Comparison of ENCODE assay signal across 8 mouse cellular contexts in genomic region chr14:28507011-28507410, GRCm38 (mm10). TPM values are rescaled to one million over a fixed set of nuclear protein-coding genes. Genes with fewer than 3 reads are reported as not detected.
DNase-seq lines count a peak whose midpoint lies in the region; ATAC-seq and TF ChIP-seq lines count a peak whose summit lies in the region.

No protein-coding gene starts in this region.

- H3K9ac ChIP-seq in lung, postnatal 0 days (replicated peaks; ENCODE audit: low read depth), result 0 out of 2 replicates have a peak overlapping the region, but pooled peaks have one; percentile 5
- H3K9ac ChIP-seq in limb, embryonic 15.5 days, result peak overlapping the region; percentile 45
- peak overlapping the region; percentile 86 for H3K9ac ChIP-seq in stomach, embryonic 16.5 days (ENCODE audit: low read length)

- DNase-seq in adrenal gland, postnatal 10 days, result peak; percentile 10
- no peak for DNase-seq in adrenal gland, postnatal 4 days (ENCODE audit: low spot score in 2 of 2)
- peak; percentile 18 for DNase-seq in lung, postnatal 0 days (ENCODE audit: low spot score)
- DNase-seq in lung, postnatal 14 days, result no peak
- no peak for DNase-seq in frontal cortex, postnatal 25 days (ENCODE audit: low spot score in 2 of 2)
- DNase-seq in right cerebral cortex, postnatal 4 days, result no peak

- TF ChIP-seq CTCF in lung, postnatal 0 days (IDR thresholded peaks at IDR 0.05), result no peak

- WGBS in lung, postnatal 0 days, result 2% methylated on average over 15 of the region's 15 CpGs
- WGBS in limb, embryonic 15.5 days, result under 1% methylated on average over 15 of the region's 15 CpGs
- under 1% methylated on average over 15 of the region's 15 CpGs for WGBS in stomach, embryonic 16.5 days

- H3K27me3 ChIP-seq in lung, postnatal 0 days (replicated peaks; ENCODE audit: insufficient read depth, low read length), result peaks cover 47% of the 10 kb centered on the region
- peaks cover 6% of the 10 kb centered on the region; the same call in 1 of the 2 replicates for H3K27me3 ChIP-seq in limb, embryonic 15.5 days
- peaks cover 24% of the 10 kb centered on the region for H3K27me3 ChIP-seq in stomach, embryonic 16.5 days (ENCODE audit: control insufficient read depth, insufficient read depth, low read length)

- H3K27ac ChIP-seq in lung, postnatal 0 days (ENCODE audit: low read length), result peak overlapping the region; percentile 66; the same call in 1 of the 2 replicates
- H3K27ac ChIP-seq in limb, embryonic 15.5 days, result peak overlapping the region; percentile 98
- peak overlapping the region; percentile 93; the same call in 1 of the 2 replicates for H3K27ac ChIP-seq in stomach, embryonic 16.5 days (ENCODE audit: low read length)

- H3K9me3 ChIP-seq in lung, postnatal 0 days (ENCODE audit: low read length), result no peaks in the 10 kb centered on the region
- H3K9me3 ChIP-seq in limb, embryonic 15.5 days, result no peaks in the 10 kb centered on the region
- no peaks in the 10 kb centered on the region for H3K9me3 ChIP-seq in stomach, embryonic 16.5 days (replicated peaks; ENCODE audit: control insufficient read depth, low read length)

- H3K36me3 ChIP-seq in lung, postnatal 0 days (ENCODE audit: insufficient read depth, low read length), result no peaks in the 10 kb centered on the region
- H3K36me3 ChIP-seq in limb, embryonic 15.5 days, result no peaks in the 10 kb centered on the region
- H3K36me3 ChIP-seq in stomach, embryonic 16.5 days (ENCODE audit: control insufficient read depth, insufficient read depth, low read length), result no peaks in the 10 kb centered on the region

- ATAC-seq in lung, postnatal 0 days, result no peak
- no peak for ATAC-seq in limb, embryonic 15.5 days (ENCODE audit: insufficient number of reproducible peaks, low FRiP score, low TSS enrichment, low read depth)
- no peak for ATAC-seq in stomach, embryonic 16.5 days (ENCODE audit: insufficient read depth, low FRiP score)

- H3K4me2 ChIP-seq in lung, postnatal 0 days (replicated peaks; ENCODE audit: low read depth, low read length), result peak overlapping the region; percentile 85
- peak overlapping the region; percentile 86 for H3K4me2 ChIP-seq in limb, embryonic 15.5 days
- H3K4me2 ChIP-seq in stomach, embryonic 16.5 days (ENCODE audit: low read depth, low read length), result peak overlapping the region; percentile 68

- peak overlapping the region; percentile 64 for H3K4me3 ChIP-seq in lung, postnatal 0 days (ENCODE audit: low read depth, low read length)
- H3K4me3 ChIP-seq in limb, embryonic 15.5 days, result peak overlapping the region; percentile 73
- peak overlapping the region; percentile 63 for H3K4me3 ChIP-seq in stomach, embryonic 16.5 days (replicated peaks; ENCODE audit: low read length)

- TF ChIP-seq EP300 in lung, postnatal 0 days (IDR thresholded peaks at IDR 0.05), result no peak

- peaks cover 3% of the 10 kb centered on the region; the same call in 1 of the 2 replicates for H3K4me1 ChIP-seq in lung, postnatal 0 days (ENCODE audit: insufficient read depth, low read depth, low read length)
- H3K4me1 ChIP-seq in limb, embryonic 15.5 days, result peaks cover 30% of the 10 kb centered on the region
- H3K4me1 ChIP-seq in stomach, embryonic 16.5 days (ENCODE audit: control insufficient read depth, insufficient read depth, low read length), result peaks cover 15% of the 10 kb centered on the region

RNA-seq across cellular contexts. Expression of gene Wnt5a, which starts 2.5 kb away (rescaled TPM):
- 10 to 100 TPM; 18.7 to 24.8 TPM for total RNA-seq in adrenal gland, postnatal 10 days (2021)
- 10 to 100 TPM; 34.0 to 42.9 TPM for total RNA-seq in adrenal gland, postnatal 4 days (2021)
- 23.2 and 31.8 TPM in 2 replicates for polyA plus RNA-seq in lung, postnatal 0 days (2015; fragmentation: Nextera tagmentation; extraction: Ambion mirVana)
- 100 and 102 TPM in 2 replicates for polyA plus RNA-seq in limb, embryonic 15.5 days (2015; fragmentation: Nextera tagmentation; extraction: Ambion mirVana)
- polyA plus RNA-seq in stomach, embryonic 16.5 days (2015; fragmentation: Nextera tagmentation; extraction: Ambion mirVana), result 21.0 and 23.5 TPM in 2 replicates

Comparison
In these comparisons a context has a peak if more than half of its experiments do, and no peak if none do; other contexts are left out.
1. DNase-seq: peak in adrenal gland, postnatal 10 days (single experiment) and lung, postnatal 0 days (single experiment); none in adrenal gland, postnatal 4 days (0 of 2), lung, postnatal 14 days (single experiment), frontal cortex, postnatal 25 days (0 of 2) and right cerebral cortex, postnatal 4 days (single experiment).
2. H3K9ac ChIP-seq: peak in every context shown above with its lines; median percentile 86 in stomach, embryonic 16.5 days; 45 in limb, embryonic 15.5 days; 5 in lung, postnatal 0 days.
3. Peak in every context shown above with its lines, with median percentiles within 50 percentile points of each other: H3K27ac ChIP-seq, H3K4me2 ChIP-seq and H3K4me3 ChIP-seq.